Mouse (Mus musculus): ENCODE data around the gene Pym1. TPM values are rescaled to one million over a fixed set of nuclear protein-coding genes. Genes with fewer than 3 reads are reported as not detected.

The Pym1 gene
- total RNA-seq, 2 experiments from 2014 or later, result 6.8 to 8.6 TPM

DNA sequence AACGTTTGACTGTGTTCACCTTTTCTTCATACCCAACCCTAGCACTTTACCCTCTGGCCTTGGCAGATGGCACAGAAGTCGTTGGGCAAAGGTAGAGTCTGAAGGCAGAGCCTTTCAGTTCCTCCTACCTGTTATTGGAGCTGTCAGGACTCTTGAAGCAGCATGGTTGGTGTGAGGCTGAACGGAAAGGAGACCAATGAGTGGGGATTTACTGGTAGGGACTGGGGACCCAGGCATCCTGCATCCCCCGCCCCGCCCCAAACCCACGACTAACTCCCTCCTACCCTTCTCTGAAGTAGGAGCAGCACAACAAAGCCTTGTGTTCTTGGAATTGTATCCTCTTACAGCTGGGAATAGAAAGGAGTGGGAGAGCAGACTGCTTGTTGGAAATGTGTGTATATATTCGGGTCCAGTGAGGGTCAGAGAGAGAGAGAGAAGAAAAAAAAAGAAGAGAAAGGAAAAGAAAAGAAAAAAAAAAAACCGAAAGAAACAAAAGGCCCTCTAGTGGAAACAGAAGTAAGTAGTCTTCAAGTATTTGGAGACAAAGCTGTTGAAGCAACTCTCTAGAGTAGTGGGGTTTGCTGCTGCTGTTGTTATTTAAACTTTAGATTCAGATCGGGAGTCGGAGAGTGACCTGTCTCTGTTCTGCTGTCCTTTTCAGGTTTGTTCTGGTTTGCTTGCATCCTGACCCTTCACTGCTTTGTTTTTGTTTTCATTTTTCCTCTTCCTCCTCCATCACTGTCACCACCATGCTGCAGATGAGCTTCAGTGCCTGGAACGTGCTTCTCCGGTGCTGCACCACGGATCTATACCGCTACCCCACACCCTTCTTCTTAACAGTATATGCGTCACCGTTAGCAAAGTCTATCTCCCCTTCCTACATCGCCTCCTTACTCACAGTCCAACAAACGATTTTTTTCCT, 2.7 kb upstream of the Pym1 start, which contains the start of gene Dgka:
Dgka (minus strand) TSS at position 176 of the 922 bp plus-strand sequence.
- DNase-seq (ENCODE audit: low spot score), result no peak
- intact Hi-C loops (cut with DNase I), result no loop called here

DNA sequence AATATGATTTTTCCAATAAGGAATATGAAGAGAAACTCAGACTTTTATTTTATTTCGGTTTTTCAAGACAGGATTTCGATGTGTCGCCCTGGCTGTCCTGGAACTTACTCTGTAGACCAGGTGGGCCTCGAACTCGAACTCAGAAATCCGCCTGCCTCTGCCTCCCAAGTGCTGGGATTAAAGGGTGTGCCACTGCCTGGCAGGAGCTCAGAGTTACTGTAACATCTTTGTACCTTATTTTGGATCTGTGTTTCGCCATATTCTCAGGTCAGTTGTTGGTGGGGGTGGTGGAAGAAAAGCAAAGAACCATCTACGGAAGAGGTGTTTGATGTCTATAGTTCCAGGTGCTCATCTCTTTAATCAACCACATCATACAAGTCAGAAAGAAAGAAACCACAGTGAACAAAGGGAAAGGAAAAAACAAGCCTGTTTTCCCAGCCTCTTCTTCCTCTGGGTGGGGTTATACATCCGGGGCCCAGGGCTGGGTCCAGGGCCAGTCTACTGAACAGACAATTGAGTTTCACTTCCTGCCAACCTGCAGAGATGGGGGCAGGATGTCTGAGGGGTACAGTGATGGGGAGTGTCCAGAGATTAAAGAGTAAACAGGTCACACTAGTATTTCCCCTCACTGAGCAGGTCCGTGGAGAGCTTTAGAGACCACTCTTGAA, 1.6 kb upstream of the Pym1 start:
- DNase-seq (ENCODE audit: low spot score), result peak; percentile 15
- intact Hi-C loops (cut with DNase I), result no loop called here

DNA sequence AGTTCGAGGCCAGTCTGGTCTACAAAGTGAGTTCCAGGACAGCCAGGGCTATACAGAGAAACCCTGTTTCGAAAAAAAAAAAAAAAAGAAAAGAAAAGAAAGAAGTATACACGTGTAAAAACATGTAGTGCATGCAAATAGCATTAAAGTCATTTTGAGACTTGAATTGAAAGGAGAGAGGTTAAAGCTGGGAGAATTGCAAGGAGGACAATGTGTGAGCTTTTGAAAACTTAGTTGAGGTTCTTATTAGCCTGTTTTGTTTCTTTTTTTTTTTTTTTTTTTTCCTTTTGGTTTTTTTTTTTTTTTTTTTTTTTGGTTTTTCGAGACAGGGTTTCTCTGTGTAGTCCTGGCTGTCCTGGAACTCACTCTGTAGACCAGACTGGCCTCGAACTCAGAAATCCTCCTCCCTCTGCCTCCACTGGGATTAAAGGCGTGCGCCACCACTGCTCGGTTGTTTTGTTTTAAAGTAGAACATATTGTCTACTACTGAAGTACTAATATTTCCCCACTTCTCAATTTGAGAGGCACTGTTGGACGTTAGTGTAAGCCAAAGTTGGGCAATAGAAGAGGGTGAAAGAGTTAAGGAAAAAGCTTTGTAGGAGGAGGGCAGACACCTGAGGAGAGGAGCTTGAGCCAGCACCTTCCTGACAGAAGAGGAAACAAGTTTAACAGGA, 580 bp upstream of the Pym1 start:
- no peak for DNase-seq (ENCODE audit: low spot score)
- intact Hi-C loops (cut with DNase I), result no loop called here

DNA sequence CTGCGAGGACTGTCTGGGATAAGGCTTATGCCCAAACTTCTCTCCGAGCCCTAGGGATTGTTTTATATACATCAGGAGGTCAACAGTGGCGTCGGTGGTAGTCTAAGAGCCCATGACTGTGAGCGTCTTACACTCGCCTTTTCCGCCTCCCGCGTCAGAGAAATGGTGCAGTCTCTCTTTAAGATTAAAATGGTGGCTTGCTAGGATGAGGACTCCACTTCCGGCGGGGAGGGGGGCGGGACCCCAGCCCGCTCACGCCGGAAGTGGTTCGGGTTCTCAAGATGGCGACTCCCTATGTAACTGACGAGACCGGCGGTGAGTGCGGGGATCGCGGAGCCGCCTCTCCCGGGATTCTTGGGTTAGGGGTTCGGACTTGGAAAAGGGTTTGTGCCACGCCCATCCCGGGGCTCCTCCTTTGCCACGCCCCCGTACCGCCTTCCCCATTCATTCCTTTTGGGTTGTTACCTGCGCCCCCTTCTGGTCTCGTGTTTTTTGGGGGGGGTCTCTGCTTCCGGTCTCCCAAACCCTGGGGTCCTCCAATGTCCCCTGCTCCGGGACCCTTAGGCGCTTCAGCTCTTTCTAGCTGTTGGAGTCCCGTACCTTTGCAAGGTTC, 669 bp downstream of the Pym1 start:
- DNase-seq (ENCODE audit: low spot score), result peak; percentile 42
- intact Hi-C loops (cut with DNase I), result loop anchor here (1.0 to 2.0 kb wide), 2 partner anchors 30 to 57 kb away; no protein-coding TSS in a partner anchor

DNA sequence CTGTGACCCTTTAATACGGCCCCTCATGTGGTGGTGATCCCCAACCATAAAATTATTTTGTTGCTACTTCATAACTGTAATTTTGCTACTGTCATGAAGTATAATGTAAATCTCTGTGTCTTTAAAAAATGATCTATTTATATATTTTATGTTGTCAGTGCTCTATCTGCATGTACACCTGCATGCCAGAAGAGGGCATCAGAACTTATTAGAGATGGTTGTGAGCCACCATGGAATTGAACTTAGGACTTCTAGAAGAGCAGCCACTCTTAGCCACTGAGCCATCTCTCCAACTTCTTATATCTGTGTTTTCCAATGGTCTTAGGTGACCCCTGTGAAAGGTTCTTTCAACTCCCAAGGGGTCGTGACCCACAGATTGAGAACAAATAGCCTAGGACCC, 25.2 kb downstream of the Pym1 start:
- DNase-seq (ENCODE audit: low spot score), result no peak
- intact Hi-C loops (cut with DNase I), result no loop called here

DNA sequence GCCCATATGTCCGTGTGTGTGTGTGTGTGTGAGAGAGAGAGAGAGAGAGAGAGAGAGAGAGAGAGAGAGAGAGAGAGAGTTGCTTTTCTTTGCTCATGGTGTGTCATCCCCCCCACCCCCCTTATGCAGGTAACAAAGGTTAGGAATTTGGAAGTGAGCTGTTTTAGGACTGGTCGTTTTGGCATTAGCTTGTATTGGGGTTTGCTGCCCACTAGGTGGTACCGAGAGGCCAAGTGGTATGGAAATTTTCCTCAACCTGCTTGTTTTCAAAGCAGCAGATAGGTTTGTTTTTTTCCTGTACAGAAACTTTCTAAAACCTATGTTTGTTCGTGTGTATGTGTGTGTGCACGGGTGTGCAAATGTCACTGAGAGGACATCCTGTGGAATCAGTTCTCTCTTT, 26.0 kb downstream of the Pym1 start:
- DNase-seq (ENCODE audit: low spot score), result no peak
- intact Hi-C loops (cut with DNase I), result no loop called here

DNA sequence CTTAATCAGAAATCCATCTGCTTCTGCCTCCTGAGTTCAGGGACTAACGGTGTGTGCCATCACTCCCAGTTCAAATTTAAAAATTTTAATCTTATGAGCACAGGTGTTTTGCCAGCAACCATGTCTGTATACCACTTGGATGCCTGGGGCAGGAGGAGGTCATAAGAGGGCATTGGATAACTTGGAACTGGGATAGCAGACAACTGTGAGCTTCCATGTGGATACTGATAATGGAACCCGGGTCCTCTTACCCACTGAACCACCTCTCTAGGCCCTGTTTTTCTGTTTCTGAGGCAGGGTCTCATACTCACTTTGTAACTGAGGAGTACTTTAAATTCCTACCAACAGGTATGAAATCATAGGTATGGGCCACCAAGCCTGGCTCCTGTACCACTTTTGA, 30.8 kb downstream of the Pym1 start:
- no peak for DNase-seq (ENCODE audit: low spot score)
- intact Hi-C loops (cut with DNase I), result loop anchor here (2.0 kb wide), 1 partner anchor 30 kb away; no protein-coding TSS in a partner anchor

DNA sequence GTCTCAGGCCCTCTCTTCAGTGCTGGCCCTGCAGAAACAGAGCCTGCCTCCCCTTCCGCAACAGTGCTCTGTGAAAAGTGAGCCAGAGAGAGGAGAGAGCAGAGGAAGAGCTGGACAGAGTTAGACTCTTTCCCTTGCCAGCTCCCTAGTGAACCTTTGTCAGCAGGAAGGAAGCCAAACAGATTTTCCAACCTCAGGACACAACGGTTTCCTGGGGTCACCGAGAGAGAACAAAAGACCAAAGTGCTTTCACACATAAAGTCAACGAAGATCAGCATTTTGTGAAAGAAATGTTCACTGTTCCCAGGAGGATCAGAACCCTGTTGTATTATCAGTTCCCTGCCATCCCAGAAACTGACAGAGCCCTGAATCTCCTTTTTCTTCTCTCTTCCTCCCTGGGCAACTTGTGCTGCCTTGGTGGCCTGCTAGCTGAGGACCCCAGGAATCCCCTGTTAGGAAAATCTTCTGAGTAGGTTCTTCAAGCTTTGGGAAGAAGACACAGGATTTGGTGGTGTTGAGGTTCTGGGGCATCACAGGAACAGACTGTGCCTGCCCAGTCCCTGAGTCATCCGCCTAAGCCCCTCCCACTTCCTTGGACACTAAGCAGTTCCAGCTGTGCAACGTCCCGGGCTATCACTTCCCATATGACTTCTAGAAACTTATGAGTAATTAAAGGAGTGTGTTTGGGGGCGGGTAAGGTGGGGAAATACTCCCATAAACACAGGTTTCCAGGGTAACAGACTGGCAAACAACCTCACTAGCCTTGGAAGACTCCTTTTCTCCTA, 31.5 kb downstream of the Pym1 start:
- intact Hi-C loops (cut with DNase I), result loop anchor here (2.0 kb wide), 1 partner anchor 30 kb away; no protein-coding TSS in a partner anchor

DNA sequence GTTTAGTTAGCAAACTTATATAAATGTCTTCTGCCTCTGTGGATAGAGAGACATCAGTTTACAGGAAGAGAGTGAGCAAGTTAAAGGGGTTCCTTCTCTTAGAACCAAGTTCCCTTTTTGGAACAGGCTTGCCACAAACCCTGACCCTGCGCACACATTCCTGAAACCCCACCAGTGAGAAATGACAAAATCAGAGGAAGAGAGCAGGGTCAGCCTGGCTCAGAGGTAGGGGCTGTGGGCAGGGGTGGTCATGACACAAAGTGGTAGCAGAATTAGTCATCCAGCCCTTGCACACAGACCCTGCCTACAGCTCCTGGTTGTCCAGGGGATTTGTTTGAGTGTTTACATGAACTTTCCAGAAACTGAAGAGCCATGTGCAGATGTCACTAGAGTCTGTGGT, 32.5 kb downstream of the Pym1 start:
- intact Hi-C loops (cut with DNase I), result loop anchor here (2.0 kb wide), 1 partner anchor 23 kb away; no protein-coding TSS in a partner anchor
- no peak for DNase-seq (ENCODE audit: low spot score)

More for the DNA sequence above, 31.5 kb downstream of the Pym1 start:
- peak; percentile 88 for DNase-seq (ENCODE audit: low spot score)

DNA sequence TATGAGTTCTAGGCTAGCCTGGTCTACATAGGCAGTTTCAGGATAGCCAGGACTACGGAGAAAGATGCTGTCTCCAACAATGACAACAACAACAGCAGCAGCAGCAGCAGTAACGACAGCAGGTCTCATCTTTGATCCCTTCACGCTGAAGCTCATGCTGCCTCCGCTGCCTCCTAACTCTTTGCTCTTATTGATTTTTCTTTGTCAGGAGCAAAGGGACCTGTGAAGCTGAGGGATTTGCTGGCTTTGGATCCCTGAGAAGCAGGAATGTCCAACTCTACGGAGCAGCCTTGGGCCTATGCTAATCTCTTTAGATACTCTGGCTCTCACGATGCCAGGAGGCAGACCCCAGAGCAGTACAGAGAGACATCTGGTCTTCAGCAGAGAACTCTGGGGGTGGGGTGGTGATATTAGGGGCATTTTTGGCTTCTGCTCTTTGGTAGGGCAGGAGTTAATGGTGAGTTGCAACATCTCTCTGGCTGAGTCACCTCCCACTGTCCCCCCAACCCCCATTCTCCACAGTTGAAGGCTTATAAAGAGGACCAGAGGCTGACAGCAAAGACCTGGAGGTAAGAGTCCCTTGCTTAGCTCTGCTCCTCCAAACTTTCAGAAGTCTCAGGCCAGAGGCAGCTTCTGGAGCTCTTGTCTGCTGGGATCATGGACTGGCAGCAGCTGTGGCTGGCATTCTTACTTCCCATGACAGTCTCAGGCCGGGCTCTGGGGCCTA, 42.9 kb downstream of the Pym1 start, which contains the start of gene Mmp19:
Mmp19 (plus strand) TSS at position 513 of the 727 bp plus-strand sequence.
- no peak for DNase-seq (ENCODE audit: low spot score)
- intact Hi-C loops (cut with DNase I), result no loop called here

DNA sequence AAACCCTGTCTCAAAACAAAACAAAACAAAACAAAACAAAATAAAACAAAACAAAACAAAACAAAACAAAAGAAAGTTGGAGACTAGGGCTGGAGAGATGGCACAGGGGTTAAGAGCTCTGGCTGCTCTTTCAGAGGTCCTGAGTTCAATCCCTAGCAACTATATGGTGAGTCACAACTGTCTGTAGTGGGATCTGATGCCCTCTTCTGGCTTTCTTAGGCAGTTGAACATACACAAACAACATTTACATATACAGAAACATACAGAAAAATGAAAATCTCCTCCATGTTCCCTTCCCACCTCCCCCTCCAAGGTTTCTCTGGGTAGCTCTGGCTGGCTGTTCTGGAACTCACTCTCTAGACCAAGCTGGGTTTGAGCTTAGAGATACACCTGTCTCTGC, 44.4 kb downstream of the Pym1 start:
- DNase-seq (ENCODE audit: low spot score), result no peak
- intact Hi-C loops (cut with DNase I), result no loop called here

DNA sequence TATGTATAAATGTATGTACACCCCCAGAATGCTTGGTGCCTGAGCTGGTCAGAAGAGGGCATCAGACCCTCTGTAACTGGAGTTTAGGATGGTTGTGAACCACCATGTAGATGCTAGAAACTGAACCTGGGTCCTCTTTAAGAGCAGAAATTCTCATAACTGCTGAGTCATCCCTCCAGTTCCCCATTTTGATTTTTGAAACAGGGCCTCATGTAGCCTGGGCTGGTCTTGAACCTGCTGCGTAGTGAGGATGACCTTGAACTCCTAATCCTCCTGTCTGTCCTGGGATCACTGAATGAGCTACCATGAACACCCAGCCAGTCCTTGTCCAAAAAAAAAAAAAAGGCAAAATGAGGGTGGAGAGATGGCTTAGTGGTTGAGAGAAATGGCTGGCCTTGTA, 45.6 kb downstream of the Pym1 start:
- DNase-seq (ENCODE audit: low spot score), result no peak
- intact Hi-C loops (cut with DNase I), result no loop called here

DNA sequence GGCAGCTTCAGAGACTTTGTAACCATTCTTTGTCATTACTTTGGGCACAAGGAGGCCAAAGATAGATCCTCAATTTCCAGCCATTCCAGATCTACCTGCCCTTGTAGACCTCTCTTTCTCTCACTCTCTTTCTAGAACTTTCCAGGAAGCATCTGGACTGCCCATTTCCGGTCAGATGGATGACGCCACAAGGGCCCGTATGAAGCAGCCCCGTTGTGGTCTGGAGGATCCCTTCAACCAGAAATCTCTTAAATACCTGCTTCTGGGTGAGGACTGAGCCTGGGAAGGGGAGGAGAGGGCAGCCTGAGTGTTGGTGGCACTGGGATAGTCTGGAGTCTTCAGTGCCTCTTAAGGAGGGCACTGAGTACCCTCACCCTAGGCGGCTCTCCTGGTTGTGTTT, 46.7 kb downstream of the Pym1 start:
- no peak for DNase-seq (ENCODE audit: low spot score)
- intact Hi-C loops (cut with DNase I), result no loop called here

DNA sequence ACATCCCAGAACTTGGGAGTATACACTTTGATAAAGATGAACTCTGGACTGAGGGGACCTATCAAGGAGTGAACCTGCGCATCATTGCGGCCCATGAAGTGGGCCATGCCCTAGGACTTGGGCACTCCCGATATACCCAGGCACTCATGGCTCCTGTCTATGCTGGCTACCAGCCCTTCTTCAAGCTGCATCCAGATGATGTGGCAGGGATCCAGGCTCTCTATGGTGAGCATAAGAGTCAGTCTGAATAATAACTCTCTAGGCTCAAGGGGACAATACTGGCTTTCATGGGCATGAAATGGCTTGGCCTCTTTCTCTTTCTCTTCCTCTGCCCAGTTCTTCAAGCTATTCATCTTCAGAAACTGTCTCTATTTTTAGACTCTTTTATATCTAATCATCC, 47.9 kb downstream of the Pym1 start:
- intact Hi-C loops (cut with DNase I), result no loop called here
- no peak for DNase-seq (ENCODE audit: low spot score)

DNA sequence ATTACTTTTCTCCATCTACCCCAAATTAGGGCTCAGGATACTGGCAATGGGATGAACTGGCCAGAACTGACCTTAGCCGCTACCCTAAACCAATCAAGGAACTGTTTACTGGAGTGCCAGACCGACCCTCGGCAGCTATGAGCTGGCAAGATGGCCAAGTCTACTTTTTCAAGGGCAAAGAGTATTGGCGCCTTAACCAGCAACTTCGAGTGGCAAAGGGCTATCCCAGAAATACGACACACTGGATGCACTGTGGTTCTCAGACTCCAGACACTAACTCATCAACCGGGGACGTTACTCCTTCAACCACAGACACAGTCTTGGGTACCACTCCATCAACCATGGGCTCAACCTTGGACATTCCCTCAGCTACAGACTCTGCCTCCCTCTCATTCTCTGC, 51.0 kb downstream of the Pym1 start:
- no peak for DNase-seq (ENCODE audit: low spot score)
- intact Hi-C loops (cut with DNase I), result no loop called here

DNA sequence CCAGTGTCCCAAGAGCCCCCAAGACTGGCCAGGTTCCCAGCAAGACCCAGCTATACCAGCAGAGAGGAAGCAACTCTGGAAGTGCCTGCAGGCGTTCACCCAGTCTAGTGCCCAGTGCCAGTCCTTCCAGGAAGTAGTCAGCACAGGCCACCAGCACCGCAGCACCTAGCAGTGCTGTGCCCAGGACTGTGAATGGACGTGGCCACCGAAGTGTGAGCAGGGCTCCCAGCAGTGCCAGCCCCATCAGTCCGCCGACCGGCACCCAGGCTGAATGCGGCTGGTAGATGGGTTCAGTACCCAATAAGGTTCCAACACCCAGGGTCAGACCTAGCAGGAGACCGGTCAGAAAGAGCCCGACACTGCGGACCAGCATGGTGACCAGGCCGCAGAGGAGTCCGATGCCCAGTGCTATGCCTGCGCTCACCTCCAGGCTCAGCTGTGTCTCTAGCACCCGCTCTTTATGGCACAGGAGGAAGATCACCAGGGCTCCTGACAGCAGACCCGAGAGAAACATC, 54.3 kb downstream of the Pym1 start:
- intact Hi-C loops (cut with DNase I), result loop anchor here (2.0 kb wide), 1 partner anchor 21 kb away; no protein-coding TSS in a partner anchor
- DNase-seq (ENCODE audit: low spot score), result no peak

DNA sequence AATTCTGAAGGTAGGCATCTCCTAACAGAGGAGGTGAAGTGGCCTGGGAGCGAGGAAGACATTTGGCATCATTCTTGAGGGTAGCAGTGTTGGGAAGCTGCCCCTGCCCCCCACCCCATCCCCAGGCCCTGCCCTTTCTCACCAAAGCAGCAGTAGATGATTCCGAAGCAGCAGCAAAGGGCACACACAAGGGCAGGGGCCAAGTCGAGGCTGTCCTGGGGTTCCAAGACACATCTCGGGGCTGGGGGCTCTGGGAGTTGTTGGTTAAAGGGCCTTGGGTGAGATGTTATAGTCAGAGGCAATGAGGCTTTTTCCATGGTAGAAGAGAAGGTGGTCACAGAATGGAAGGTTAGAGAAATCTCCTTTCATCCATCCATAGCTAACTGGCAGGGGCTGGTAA, 55.3 kb downstream of the Pym1 start:
- no peak for DNase-seq (ENCODE audit: low spot score)
- intact Hi-C loops (cut with DNase I), result loop anchor here (2.0 kb wide), 1 partner anchor 22 kb away; no protein-coding TSS in a partner anchor

DNA sequence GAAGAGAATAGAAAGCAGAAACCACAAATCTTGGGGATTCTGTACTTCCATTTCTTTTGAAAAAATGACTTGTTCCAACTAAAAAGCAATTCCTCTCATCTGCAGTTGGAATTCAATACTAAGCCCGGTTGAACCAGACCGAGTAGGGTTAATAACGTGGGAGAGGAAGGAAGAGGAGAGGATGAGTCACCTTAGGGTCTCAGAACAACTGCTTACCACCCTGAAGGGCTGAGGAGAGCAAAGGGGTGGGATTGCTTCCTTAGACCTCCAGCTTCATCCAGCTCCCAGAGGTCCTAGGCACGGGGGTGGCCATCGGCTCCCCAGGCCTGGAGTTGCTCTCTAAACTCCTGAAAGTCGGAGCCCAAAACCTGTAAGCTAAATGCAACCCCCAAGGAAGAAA, 55.7 kb downstream of the Pym1 start:
- intact Hi-C loops (cut with DNase I), result loop anchor here (2.0 kb wide), 1 partner anchor 23 kb away; no protein-coding TSS in a partner anchor
- no peak for DNase-seq (ENCODE audit: low spot score)

All from heart, postnatal 25 days (tissue).